Mouse (Mus musculus) lung, postnatal 0 days (tissue): Measurements from ENCODE around the gene Nrxn2.

Experiments
- CTCF ChIP-seq: IDR thresholded peaks from 2 replicates; pipeline ENCODE4 v1.5.1; 2016; ENCODE audit warnings: antibody characterized with exemption, mild to moderate bottlenecking
- EP300 ChIP-seq: IDR thresholded peaks from 2 replicates; pipeline ENCODE4 v1.6.1; 2016; ENCODE audit warnings: antibody characterized with exemption, mild to moderate bottlenecking, control low read depth

DNA sequence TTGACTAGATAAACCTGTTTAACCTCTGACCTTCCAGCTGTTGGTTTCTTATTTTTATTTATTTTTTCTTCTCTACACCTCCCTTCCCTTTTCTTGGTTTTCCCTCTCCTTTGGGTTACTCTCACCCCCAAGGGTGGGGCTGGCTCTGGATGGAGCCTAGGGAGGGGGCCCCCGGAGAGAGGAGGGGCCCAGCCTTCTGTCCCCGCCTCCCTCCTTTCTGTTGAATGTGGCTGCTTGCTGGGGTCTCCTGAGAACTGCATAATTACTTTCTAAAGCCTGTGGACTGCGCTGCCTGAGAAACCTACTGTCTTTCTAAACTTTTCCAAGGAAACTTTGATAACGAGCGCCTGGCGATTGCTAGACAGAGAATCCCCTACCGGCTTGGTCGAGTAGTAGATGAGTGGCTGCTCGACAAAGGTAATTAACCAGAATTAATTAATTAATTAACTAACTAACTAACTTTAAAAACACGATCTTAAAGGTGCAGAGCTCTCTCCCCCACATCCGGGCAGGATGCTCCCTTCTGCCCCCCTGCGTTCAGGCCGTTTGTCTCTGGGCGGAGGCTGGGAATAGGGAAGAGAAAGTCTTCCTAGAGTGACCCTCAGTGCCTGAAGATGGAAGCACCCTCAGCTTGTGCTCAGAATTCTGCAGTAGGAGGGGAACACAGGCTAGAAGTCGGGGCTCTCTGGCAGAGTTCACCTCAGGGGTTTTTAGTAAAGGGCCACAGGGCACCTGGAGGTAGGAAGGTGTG, 95.0 kb downstream of the Nrxn2 start:
- TF ChIP-seq CTCF, result peak; percentile 20; the same call in 1 of the 2 replicates
- TF ChIP-seq EP300, result no peak
